Mouse (Mus musculus) C2C12 (cell line): ENCODE results near the gene Tcf15. TPM values are rescaled to one million over a fixed set of nuclear protein-coding genes. Genes with fewer than 3 reads are reported as not detected.

Source experiments
- H3K27me3 ChIP-seq: one replicate; pipeline ENCODE4 v1.6.1; 2011; ENCODE audit not compliant: control insufficient read depth, insufficient read depth, insufficient read length
- H3K36me3 ChIP-seq: one replicate; pipeline ENCODE4 v1.6.1; 2011; ENCODE audit not compliant: control insufficient read depth, insufficient read depth
- H3K4me3 ChIP-seq: one replicate; pipeline ENCODE4 v1.5.1; 2011; ENCODE audit warnings: mild to moderate bottlenecking, control low read depth; ENCODE audit not compliant: poor library complexity, insufficient read depth, severe bottlenecking
- H3K79me2 ChIP-seq: one replicate; pipeline ENCODE4 v1.6.1; 2011; ENCODE audit not compliant: control insufficient read depth, insufficient read depth
- H3K79me3 ChIP-seq: one replicate; pipeline ENCODE4 v1.6.1; 2011; ENCODE audit warnings: low read depth, control low read depth
- H3ac ChIP-seq: one replicate; pipeline ENCODE3; 2011; ENCODE audit warnings: low read depth; ENCODE audit not compliant: control insufficient read depth, insufficient read length
- CEBPB ChIP-seq: IDR thresholded peaks from one replicate; pipeline ENCODE4 v1.6.1; 2011; ENCODE audit warnings: low read depth, mild to moderate bottlenecking, control low read depth, moderate library complexity
- CTCF ChIP-seq: IDR thresholded peaks from one replicate; pipeline ENCODE4 v1.5.1; 2011; ENCODE audit not compliant: control insufficient read depth, insufficient read depth, insufficient read length
- FOSL1 ChIP-seq: IDR thresholded peaks from one replicate; pipeline ENCODE4 v1.8.0; 2011; ENCODE audit warnings: mild to moderate bottlenecking, low read length; ENCODE audit not compliant: poor library complexity, insufficient read depth, severe bottlenecking
- MAX ChIP-seq: IDR thresholded peaks from one replicate; pipeline ENCODE4 v1.6.1; 2011; ENCODE audit warnings: mild to moderate bottlenecking, control low read depth
- MYOD1 ChIP-seq: IDR thresholded peaks from one replicate; pipeline ENCODE4 v1.6.1; 2011; ENCODE audit warnings: low read depth; ENCODE audit not compliant: control insufficient read depth, insufficient read length
- MYOG ChIP-seq: IDR thresholded peaks from one replicate; pipeline ENCODE4 v1.6.1; 2011; ENCODE audit not compliant: control insufficient read depth, insufficient read length; ENCODE audit errors: extremely low read depth
- USF1 ChIP-seq: IDR thresholded peaks from one replicate; pipeline ENCODE4 v1.6.1; 2011; ENCODE audit warnings: low read depth, mild to moderate bottlenecking, control low read depth, moderate library complexity
- polyA plus RNA-seq: library from polyadenylated mRNA; unstranded; fragments of >200 nt; fragmentation: generic; extraction: Trizol; gene quantifications from one replicate; pipeline ENCODE4 v1.2.1, GENCODE M21; 2012; ENCODE audit warnings: missing spikeins

Tcf15 gene
- polyA plus RNA-seq, 1 experiment = not detected

- H3K4me3 ChIP-seq = no peak overlapping the region
- no peaks in the 10 kb centered on the region for H3K36me3 ChIP-seq
- peaks cover 34% of the 10 kb centered on the region for H3K27me3 ChIP-seq
- H3ac ChIP-seq = no peak overlapping the region
- H3K79me2 ChIP-seq = no peaks in the 10 kb centered on the region
- TF ChIP-seq MYOG = no peak
- TF ChIP-seq CEBPB = no peak
- no peak for TF ChIP-seq MAX
- TF ChIP-seq FOSL1 = no peak
- TF ChIP-seq CTCF = no peak
- no peak for TF ChIP-seq MYOD1
- H3K79me3 ChIP-seq = no peaks in the 10 kb centered on the region
Observed at GRCm38 (mm10) chr2:152132016-152132415, 11.3 kb upstream of the Tcf15 start.

GRCm38 (mm10) chr2:152132691-152133090 lies 10.7 kb upstream of the Tcf15 start:
- no peak for TF ChIP-seq MYOG
- no peak for TF ChIP-seq MYOD1
- TF ChIP-seq MAX = no peak
- TF ChIP-seq USF1 = no peak
- TF ChIP-seq FOSL1 = no peak
- no peak for TF ChIP-seq CTCF
- TF ChIP-seq CEBPB = no peak
- no peaks in the 10 kb centered on the region for H3K36me3 ChIP-seq
- H3K79me3 ChIP-seq = no peaks in the 10 kb centered on the region
- no peak overlapping the region for H3ac ChIP-seq
- no peak overlapping the region for H3K4me3 ChIP-seq
- H3K27me3 ChIP-seq = peaks cover 35% of the 10 kb centered on the region
- no peaks in the 10 kb centered on the region for H3K79me2 ChIP-seq

GRCm38 (mm10) chr2:152139191-152139987 lies 4.0 kb upstream of the Tcf15 start:
- no peak overlapping the region for H3ac ChIP-seq
- no peaks in the 10 kb centered on the region for H3K36me3 ChIP-seq
- no peak overlapping the region for H3K4me3 ChIP-seq
- TF ChIP-seq CEBPB = no peak
- TF ChIP-seq CTCF = no peak
- TF ChIP-seq MYOD1 = no peak
- no peak for TF ChIP-seq FOSL1
- no peak for TF ChIP-seq MAX
- no peak for TF ChIP-seq MYOG
- TF ChIP-seq USF1 = no peak
- no peaks in the 10 kb centered on the region for H3K79me2 ChIP-seq
- H3K79me3 ChIP-seq = no peaks in the 10 kb centered on the region
- peaks cover 64% of the 10 kb centered on the region for H3K27me3 ChIP-seq

GRCm38 (mm10) chr2:152140941-152141340 lies 2.4 kb upstream of the Tcf15 start:
- peaks cover 70% of the 10 kb centered on the region for H3K27me3 ChIP-seq
- no peak overlapping the region for H3ac ChIP-seq
- H3K79me2 ChIP-seq = no peaks in the 10 kb centered on the region
- no peaks in the 10 kb centered on the region for H3K36me3 ChIP-seq
- H3K4me3 ChIP-seq = no peak overlapping the region
- TF ChIP-seq FOSL1 (no peak), CEBPB (no peak), MYOD1 (no peak), USF1 (no peak), CTCF (no peak), MAX (no peak), MYOG (no peak)
- H3K79me3 ChIP-seq = no peaks in the 10 kb centered on the region

GRCm38 (mm10) chr2:152141491-152141890 lies 1.9 kb upstream of the Tcf15 start:
- no peak overlapping the region for H3K4me3 ChIP-seq
- no peaks in the 10 kb centered on the region for H3K79me3 ChIP-seq
- no peak for TF ChIP-seq USF1
- TF ChIP-seq CTCF = no peak
- no peak for TF ChIP-seq MAX
- TF ChIP-seq FOSL1 = no peak
- no peak for TF ChIP-seq MYOG
- TF ChIP-seq CEBPB = no peak
- peaks cover 72% of the 10 kb centered on the region for H3K27me3 ChIP-seq
- H3ac ChIP-seq = no peak overlapping the region
- no peaks in the 10 kb centered on the region for H3K79me2 ChIP-seq
- no peaks in the 10 kb centered on the region for H3K36me3 ChIP-seq

DNA sequence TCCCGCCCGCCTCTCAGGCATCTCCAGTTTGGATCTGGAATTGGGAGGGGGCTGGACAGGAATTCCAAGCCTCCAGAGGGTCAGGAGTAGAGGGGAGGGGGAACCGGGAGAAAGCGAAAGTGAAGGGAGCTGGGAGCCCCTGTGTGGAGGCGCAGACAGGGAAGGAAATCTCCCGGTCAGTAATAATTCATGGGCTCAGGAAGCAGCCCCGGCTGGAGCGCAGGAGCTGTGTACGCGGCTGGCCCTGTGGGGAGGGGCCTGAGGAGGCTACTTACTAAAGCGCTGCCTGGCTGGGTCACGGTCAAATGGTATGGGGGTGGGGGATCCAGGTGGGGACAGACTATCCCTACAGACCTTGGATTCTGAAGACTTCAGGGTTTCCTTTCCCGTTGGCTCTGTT lies 1.3 kb upstream of the Tcf15 start:
- H3K27me3 ChIP-seq = peaks cover 78% of the 10 kb centered on the region
- no peaks in the 10 kb centered on the region for H3K79me3 ChIP-seq
- TF ChIP-seq FOSL1 = no peak
- no peak for TF ChIP-seq CEBPB
- no peak for TF ChIP-seq CTCF
- TF ChIP-seq MAX = no peak
- TF ChIP-seq MYOG = no peak
- TF ChIP-seq USF1 = no peak
- TF ChIP-seq MYOD1 = no peak
- H3K4me3 ChIP-seq = no peak overlapping the region
- H3ac ChIP-seq = no peak overlapping the region
- H3K79me2 ChIP-seq = no peaks in the 10 kb centered on the region
- H3K36me3 ChIP-seq = no peaks in the 10 kb centered on the region
